Mouse (Mus musculus) CH12.LX (cell line): ENCODE measurements around the gene Chaf1b. TPM values are rescaled to one million over a fixed set of nuclear protein-coding genes. Genes with fewer than 3 reads are reported as not detected.

Experiments
- DNase-seq: peaks from one replicate; pipeline ENCODE4 v3.0.0-alpha.2; 2013; ENCODE audit errors: extremely low read depth
- H3K27ac ChIP-seq: 2 replicates; pipeline ENCODE4 v1.5.1; 2012; ENCODE audit warnings: low read depth, mild to moderate bottlenecking, control low read depth, moderate library complexity; ENCODE audit not compliant: insufficient read depth
- H3K27me3 ChIP-seq: replicated peaks from 2 replicates; pipeline ENCODE3; 2012; ENCODE audit warnings: inconsistent platforms
- H3K36me3 ChIP-seq, 2 experiments: replicated peaks in 1 of 2; 2 replicates each; pipeline versions ENCODE3 to v1.6.1; 2012; ENCODE audit warnings: inconsistent platforms in 1 of 2, low read length in 1 of 2, mild to moderate bottlenecking in 1 of 2, mixed read lengths in 1 of 2, moderate library complexity in 1 of 2; ENCODE audit not compliant: control insufficient read depth in 1 of 2, insufficient read depth in 1 of 2
- H3K4me1 ChIP-seq, 2 experiments: 2 replicates each; pipeline ENCODE4 v1.6.1; 2012; ENCODE audit warnings: inconsistent platforms in 1 of 2, moderate library complexity in 1 of 2; ENCODE audit not compliant: insufficient read depth in 2 of 2, control insufficient read depth in 1 of 2
- H3K4me2 ChIP-seq: 2 replicates; pipeline ENCODE4 v1.6.1; 2012; ENCODE audit warnings: low read depth, mild to moderate bottlenecking, control low read depth; ENCODE audit not compliant: poor library complexity, insufficient read depth, severe bottlenecking
- H3K4me3 ChIP-seq, 3 experiments: fragments of 150-350 bp in 1 of 3; sonication (generic) in 1 of 3; replicated peaks in 1 of 3; 2 replicates each; pipeline versions ENCODE3 to v1.5.1; 2011 to 2012; ENCODE audit warnings: low read depth in 2 of 3, low read length in 2 of 3, mild to moderate bottlenecking in 2 of 3, moderate library complexity in 2 of 3, control low read depth in 1 of 3, improper control_type of control experiment in 1 of 3, inconsistent platforms in 1 of 3, mixed read lengths in 1 of 3; ENCODE audit not compliant: poor library complexity in 1 of 3
- H3K79me2 ChIP-seq: replicated peaks from 2 replicates; pipeline ENCODE4 v1.6.1; 2012; ENCODE audit warnings: mild to moderate bottlenecking, moderate library complexity; ENCODE audit not compliant: control insufficient read depth, poor library complexity, insufficient read depth, severe bottlenecking; ENCODE audit errors: extremely low read depth
- H3K9ac ChIP-seq: 2 replicates; pipeline ENCODE4 v1.6.1; 2012; ENCODE audit warnings: low read depth, mild to moderate bottlenecking, control low read depth, moderate library complexity; ENCODE audit not compliant: insufficient read depth
- H3K9me3 ChIP-seq: replicated peaks from 2 replicates; pipeline ENCODE3; 2012; ENCODE audit warnings: low read length, inconsistent platforms, mixed read lengths
- BHLHE40 ChIP-seq: IDR thresholded peaks from 2 replicates; pipeline ENCODE4 v1.6.1; 2011; ENCODE audit warnings: mild to moderate bottlenecking, low read depth, low read length, improper control_type of control experiment
- CHD1 ChIP-seq: IDR thresholded peaks from 2 replicates; pipeline ENCODE4 v1.6.1; 2012; ENCODE audit warnings: low read depth, low read length, improper control_type of control experiment, inconsistent platforms
- CHD2 ChIP-seq: IDR thresholded peaks from 2 replicates; pipeline ENCODE4 v1.6.1; 2011; ENCODE audit warnings: low read length, improper control_type of control experiment
- ELF1 ChIP-seq: IDR thresholded peaks from 2 replicates; pipeline ENCODE4 v1.6.1; 2014; ENCODE audit warnings: low read depth, mild to moderate bottlenecking, inconsistent platforms, low read length, improper control_type of control experiment
- ETS1 ChIP-seq: conservative IDR thresholded peaks from 2 replicates; pipeline ENCODE4 v1.6.1; 2012; ENCODE audit warnings: low read depth, mild to moderate bottlenecking, inconsistent platforms, low read length, improper control_type of control experiment, moderate library complexity
- GABPA ChIP-seq: IDR thresholded peaks from 2 replicates; pipeline ENCODE4 v1.6.1; 2012; ENCODE audit warnings: low read depth, low read length, improper control_type of control experiment, inconsistent platforms; ENCODE audit not compliant: insufficient replicate concordance
- HCFC1 ChIP-seq: IDR thresholded peaks from 2 replicates; pipeline ENCODE4 v1.6.1; 2012; ENCODE audit warnings: low read depth, mild to moderate bottlenecking, inconsistent platforms, low read length, improper control_type of control experiment
- IRF4 ChIP-seq: IDR thresholded peaks from 2 replicates; pipeline ENCODE4 v1.6.1; 2014; ENCODE audit warnings: low read depth, mild to moderate bottlenecking, inconsistent platforms, low read length, improper control_type of control experiment
- MAFK ChIP-seq: IDR thresholded peaks from 2 replicates; pipeline ENCODE4 v1.6.1; 2011; ENCODE audit warnings: low read length, improper control_type of control experiment; ENCODE audit not compliant: insufficient replicate concordance
- MAX ChIP-seq: IDR thresholded peaks from 2 replicates; pipeline ENCODE4 v1.6.1; 2011; ENCODE audit warnings: low read length, improper control_type of control experiment
- NELFE ChIP-seq: IDR thresholded peaks from 2 replicates; pipeline ENCODE4 v1.6.1; 2011; ENCODE audit warnings: low read depth, low read length, improper control_type of control experiment
- PAX5 ChIP-seq: IDR thresholded peaks from 2 replicates; pipeline ENCODE4 v1.6.1; 2012; ENCODE audit warnings: low read length, inconsistent platforms, mixed read lengths
- POLR2A ChIP-seq: IDR thresholded peaks from 2 replicates; pipeline ENCODE4 v1.6.1; 2011; ENCODE audit warnings: low read depth, mild to moderate bottlenecking, improper control_type of control experiment, low read length
- POLR2AphosphoS2 ChIP-seq: IDR thresholded peaks from 2 replicates; pipeline ENCODE4 v1.6.1; 2011; ENCODE audit warnings: low read depth, low read length, improper control_type of control experiment
- RCOR1 ChIP-seq: conservative IDR thresholded peaks from 2 replicates; pipeline ENCODE4 v1.6.1; 2012; ENCODE audit warnings: low read depth, mild to moderate bottlenecking, inconsistent platforms, low read length, improper control_type of control experiment
- SIN3A ChIP-seq: IDR thresholded peaks from 2 replicates; pipeline ENCODE4 v1.6.1; 2012; ENCODE audit warnings: low read length, improper control_type of control experiment, inconsistent platforms
- SMC3 ChIP-seq: IDR thresholded peaks from 2 replicates; pipeline ENCODE4 v1.6.1; 2011; ENCODE audit warnings: low read depth, low read length, improper control_type of control experiment
- TCF12 ChIP-seq: IDR thresholded peaks from 2 replicates; pipeline ENCODE4 v1.6.1; 2014; ENCODE audit warnings: low read depth, mild to moderate bottlenecking, inconsistent platforms, low read length, improper control_type of control experiment
- USF1 ChIP-seq: IDR thresholded peaks from 2 replicates; pipeline ENCODE4 v1.6.1; 2014; ENCODE audit warnings: low read depth, mild to moderate bottlenecking, inconsistent platforms, low read length, improper control_type of control experiment
- USF2 ChIP-seq: conservative IDR thresholded peaks from 2 replicates; pipeline ENCODE4 v1.6.1; 2011; ENCODE audit warnings: low read depth, low read length, improper control_type of control experiment
- ZC3H11A ChIP-seq: IDR thresholded peaks from 2 replicates; pipeline ENCODE4 v1.6.1; 2012; ENCODE audit warnings: low read depth, mild to moderate bottlenecking, inconsistent platforms, low read length, improper control_type of control experiment
- ZNF384 ChIP-seq: IDR thresholded peaks from 2 replicates; pipeline ENCODE4 v1.6.1; 2012; ENCODE audit warnings: low read depth, low read length, improper control_type of control experiment, inconsistent platforms
- dilution Hi-C: fragments of 300-500 bp; cut with MboI; formaldehyde crosslinking; loops from 2 replicates; pipeline ENCODE4 v1.14.3; 2020; ENCODE audit warnings: low sequenced_read_pairs; ENCODE audit not compliant: extremely low pct_unique_long_range_greater_than_20kb, extremely low pct_ligation_motif_present
- in situ Hi-C: fragments of 300-500 bp; cut with MboI; formaldehyde crosslinking; loops from 3 replicates; pipeline ENCODE4 v1.14.3; 2019; ENCODE audit warnings: low sequenced_read_pairs, low pct_ligation_motif_present, low pct_unique_long_range_greater_than_20kb, mixed read lengths
- polyA plus RNA-seq: library from polyadenylated mRNA; unstranded; fragments of >175 nt; gene quantifications from 2 replicates; pipeline ENCODE4 v1.2.1, GENCODE M21; 2012; ENCODE audit warnings: low read depth; ENCODE audit not compliant: insufficient read length
- total RNA-seq, 2 experiments: library from RNA; depleted of rRNA; stranded (reverse); fragments of 300-350 nt in 1 of 2; fragments of >200 nt in 1 of 2; gene quantifications; 2 replicates each; pipeline ENCODE4 v1.2.3; 2012 to 2014

Gene Chaf1b
- total and polyA plus RNA-seq, 3 experiments: 46.7 to 82.0 (median 76.2) TPM

GRCm38 (mm10) chr16:93934588-93934987 lies 50.9 kb downstream of the Chaf1b start:
- Histone ChIP-seq H3K36me3 (no peaks in the 10 kb centered on the region), H3K4me2 (no peak overlapping the region), H3K4me3 (no peak overlapping the region), H3K27me3 (no peaks in the 10 kb centered on the region), H3K4me1 (peaks cover 14 to 51% of the 10 kb centered on the region in 2 experiments), H3K9ac (no peak overlapping the region), H3K9me3 (no peaks in the 10 kb centered on the region), H3K27ac (no peak overlapping the region), H3K79me2 (no peaks in the 10 kb centered on the region)
- DNase-seq: no peak
- dilution Hi-C loops (no loop called here), in situ Hi-C loops (no loop called here)
- TF ChIP-seq TCF12: 0 out of 2 replicates have a peak, but pooled peaks have one; percentile 12
- 0 out of 2 replicates have a peak, but pooled peaks have one; percentile 26 for TF ChIP-seq RCOR1
- no peak for TF ChIP-seq IRF4

- no peaks in the 10 kb centered on the region for H3K9me3 ChIP-seq
- H3K9ac ChIP-seq: no peak overlapping the region
- in situ Hi-C loops (no loop called here), dilution Hi-C loops (no loop called here)
- H3K79me2 ChIP-seq: no peaks in the 10 kb centered on the region
- H3K36me3 ChIP-seq: no peaks in the 10 kb centered on the region
- no peak overlapping the region for H3K27ac ChIP-seq
- H3K4me2 ChIP-seq: no peak overlapping the region
- peaks cover 14 to 55% of the 10 kb centered on the region in 2 experiments for H3K4me1 ChIP-seq
- H3K27me3 ChIP-seq: no peaks in the 10 kb centered on the region
- DNase-seq: peak; percentile 76
- no peak overlapping the region for H3K4me3 ChIP-seq
- TF ChIP-seq SIN3A (no peak), NELFE (no peak), CHD1 (no peak), POLR2AphosphoS2 (no peak), ELF1 (no peak), BHLHE40 (peak; percentile 61), CHD2 (peak; percentile 58; the same call in 1 of the 2 replicates), MAX (no peak), PAX5 (no peak), USF2 (no peak), MAFK (no peak), ZNF384 (peak; percentile 97), GABPA (no peak), POLR2A (no peak), HCFC1 (no peak), ETS1 (no peak), TCF12 (0 out of 2 replicates have a peak, but pooled peaks have one; percentile 1), SMC3 (no peak), ZC3H11A (no peak), USF1 (no peak)
- TF ChIP-seq, all 38 proteins: peak for 4
These were observed 51.3 kb downstream of the Chaf1b start for GRCm38 (mm10) chr16:93935009-93935408.
